Mouse (Mus musculus): Measurements from ENCODE around the gene Pitpnc1. TPM values are rescaled to one million over a fixed set of nuclear protein-coding genes. Genes with fewer than 3 reads are reported as not detected.
A peak's percentile ranks its signal among the peaks of the same experiment; 100 is the strongest.

Gene Pitpnc1
- polyA plus RNA-seq, 1 experiment: 0.25 TPM

- Histone ChIP-seq H3K79me3 (ENCODE audit: low read depth) (no peaks in the 10 kb centered on the region), H3K27me3 (ENCODE audit: control insufficient read depth, insufficient read depth, insufficient read length) (peaks cover 18% of the 10 kb centered on the region), H3ac (ENCODE audit: control insufficient read depth, insufficient read length, low read depth) (no peak overlapping the region), H3K4me3 (ENCODE audit: insufficient read depth, poor library complexity, severe bottlenecking) (no peak overlapping the region), H3K36me3 (ENCODE audit: control insufficient read depth, insufficient read depth) (no peaks in the 10 kb centered on the region), H3K79me2 (ENCODE audit: control insufficient read depth, insufficient read depth) (no peaks in the 10 kb centered on the region)
- TF ChIP-seq USF1 (IDR thresholded peaks at IDR 0.05; ENCODE audit: low read depth) (no peak), MYOG (IDR thresholded peaks at IDR 0.05; ENCODE audit: control insufficient read depth, extremely low read depth, insufficient read length) (no peak)
Measured at GRCm38 (mm10) chr11:107283632-107284031, 186.9 kb downstream of the Pitpnc1 start.

- H3ac ChIP-seq (ENCODE audit: control insufficient read depth, insufficient read length, low read depth): no peak overlapping the region
- no peak overlapping the region for H3K4me3 ChIP-seq (ENCODE audit: insufficient read depth, poor library complexity, severe bottlenecking)
- no peaks in the 10 kb centered on the region for H3K79me3 ChIP-seq (ENCODE audit: low read depth)
- H3K36me3 ChIP-seq (ENCODE audit: control insufficient read depth, insufficient read depth): no peaks in the 10 kb centered on the region
- H3K27me3 ChIP-seq (ENCODE audit: control insufficient read depth, insufficient read depth, insufficient read length): peaks cover 26% of the 10 kb centered on the region
- TF ChIP-seq CTCF (IDR thresholded peaks at IDR 0.05; ENCODE audit: control insufficient read depth, insufficient read depth, insufficient read length): no peak
- no peak for TF ChIP-seq MAX (IDR thresholded peaks at IDR 0.05)
- no peak for TF ChIP-seq MYOG (IDR thresholded peaks at IDR 0.05; ENCODE audit: control insufficient read depth, extremely low read depth, insufficient read length)
- TF ChIP-seq MYOD1 (IDR thresholded peaks at IDR 0.05; ENCODE audit: control insufficient read depth, insufficient read length, low read depth): no peak
- TF ChIP-seq CEBPB (IDR thresholded peaks at IDR 0.05; ENCODE audit: low read depth): no peak
- no peak for TF ChIP-seq FOSL1 (IDR thresholded peaks at IDR 0.05; ENCODE audit: insufficient read depth, low read length, poor library complexity, severe bottlenecking)
- no peak for TF ChIP-seq USF1 (IDR thresholded peaks at IDR 0.05; ENCODE audit: low read depth)
- no peaks in the 10 kb centered on the region for H3K79me2 ChIP-seq (ENCODE audit: control insufficient read depth, insufficient read depth)
Measured at GRCm38 (mm10) chr11:107282481-107282880, 188.0 kb downstream of the Pitpnc1 start.

- H3K79me2 ChIP-seq (ENCODE audit: control insufficient read depth, insufficient read depth): no peaks in the 10 kb centered on the region
- no peaks in the 10 kb centered on the region for H3K36me3 ChIP-seq (ENCODE audit: control insufficient read depth, insufficient read depth)
- no peaks in the 10 kb centered on the region for H3K79me3 ChIP-seq (ENCODE audit: low read depth)
- TF ChIP-seq CEBPB (IDR thresholded peaks at IDR 0.05; ENCODE audit: low read depth): no peak
- H3K4me3 ChIP-seq (ENCODE audit: insufficient read depth, poor library complexity, severe bottlenecking): no peak overlapping the region
- peaks cover 38% of the 10 kb centered on the region for H3K27me3 ChIP-seq (ENCODE audit: control insufficient read depth, insufficient read depth, insufficient read length)
- H3ac ChIP-seq (ENCODE audit: control insufficient read depth, insufficient read length, low read depth): no peak overlapping the region
Measured at GRCm38 (mm10) chr11:107279258-107279657, 191.2 kb downstream of the Pitpnc1 start.

- Histone ChIP-seq H3K4me3 (ENCODE audit: insufficient read depth, poor library complexity, severe bottlenecking) (no peak overlapping the region), H3ac (ENCODE audit: control insufficient read depth, insufficient read length, low read depth) (no peak overlapping the region), H3K36me3 (ENCODE audit: control insufficient read depth, insufficient read depth) (no peaks in the 10 kb centered on the region), H3K27me3 (ENCODE audit: control insufficient read depth, insufficient read depth, insufficient read length) (peaks cover 37% of the 10 kb centered on the region), H3K79me3 (ENCODE audit: low read depth) (no peaks in the 10 kb centered on the region), H3K79me2 (ENCODE audit: control insufficient read depth, insufficient read depth) (no peaks in the 10 kb centered on the region)
- no peak for TF ChIP-seq MYOD1 (IDR thresholded peaks at IDR 0.05; ENCODE audit: control insufficient read depth, insufficient read length, low read depth)
- TF ChIP-seq CTCF (IDR thresholded peaks at IDR 0.05; ENCODE audit: control insufficient read depth, insufficient read depth, insufficient read length): no peak
- no peak for TF ChIP-seq MAX (IDR thresholded peaks at IDR 0.05)
- no peak for TF ChIP-seq CEBPB (IDR thresholded peaks at IDR 0.05; ENCODE audit: low read depth)
- TF ChIP-seq FOSL1 (IDR thresholded peaks at IDR 0.05; ENCODE audit: insufficient read depth, low read length, poor library complexity, severe bottlenecking): no peak
- no peak for TF ChIP-seq MYOG (IDR thresholded peaks at IDR 0.05; ENCODE audit: control insufficient read depth, extremely low read depth, insufficient read length)
- no peak for TF ChIP-seq USF1 (IDR thresholded peaks at IDR 0.05; ENCODE audit: low read depth)
Measured at GRCm38 (mm10) chr11:107276898-107277297, 193.6 kb downstream of the Pitpnc1 start.

- no peak for TF ChIP-seq CEBPB (IDR thresholded peaks at IDR 0.05; ENCODE audit: low read depth)
- no peak for TF ChIP-seq MYOG (IDR thresholded peaks at IDR 0.05; ENCODE audit: control insufficient read depth, extremely low read depth, insufficient read length)
- no peak for TF ChIP-seq MAX (IDR thresholded peaks at IDR 0.05)
- no peak for TF ChIP-seq MYOD1 (IDR thresholded peaks at IDR 0.05; ENCODE audit: control insufficient read depth, insufficient read length, low read depth)
- no peak for TF ChIP-seq CTCF (IDR thresholded peaks at IDR 0.05; ENCODE audit: control insufficient read depth, insufficient read depth, insufficient read length)
- no peak for TF ChIP-seq USF1 (IDR thresholded peaks at IDR 0.05; ENCODE audit: low read depth)
- TF ChIP-seq FOSL1 (IDR thresholded peaks at IDR 0.05; ENCODE audit: insufficient read depth, low read length, poor library complexity, severe bottlenecking): no peak
- Histone ChIP-seq H3K4me3 (ENCODE audit: insufficient read depth, poor library complexity, severe bottlenecking) (no peak overlapping the region), H3K79me2 (ENCODE audit: control insufficient read depth, insufficient read depth) (no peaks in the 10 kb centered on the region), H3K27me3 (ENCODE audit: control insufficient read depth, insufficient read depth, insufficient read length) (peaks cover 35% of the 10 kb centered on the region), H3ac (ENCODE audit: control insufficient read depth, insufficient read length, low read depth) (no peak overlapping the region), H3K36me3 (ENCODE audit: control insufficient read depth, insufficient read depth) (no peaks in the 10 kb centered on the region), H3K79me3 (ENCODE audit: low read depth) (no peaks in the 10 kb centered on the region)
Measured at GRCm38 (mm10) chr11:107276337-107276736, 194.2 kb downstream of the Pitpnc1 start.

GRCm38 (mm10) chr11:107275902-107276301 lies 194.6 kb downstream of the Pitpnc1 start:
- Histone ChIP-seq H3ac (ENCODE audit: control insufficient read depth, insufficient read length, low read depth) (no peak overlapping the region), H3K36me3 (ENCODE audit: control insufficient read depth, insufficient read depth) (no peaks in the 10 kb centered on the region), H3K79me3 (ENCODE audit: low read depth) (no peaks in the 10 kb centered on the region), H3K4me3 (ENCODE audit: insufficient read depth, poor library complexity, severe bottlenecking) (no peak overlapping the region), H3K27me3 (ENCODE audit: control insufficient read depth, insufficient read depth, insufficient read length) (peaks cover 33% of the 10 kb centered on the region), H3K79me2 (ENCODE audit: control insufficient read depth, insufficient read depth) (no peaks in the 10 kb centered on the region)
- TF ChIP-seq USF1 (IDR thresholded peaks at IDR 0.05; ENCODE audit: low read depth) (no peak), MAX (IDR thresholded peaks at IDR 0.05) (no peak), CTCF (IDR thresholded peaks at IDR 0.05; ENCODE audit: control insufficient read depth, insufficient read depth, insufficient read length) (peak; percentile 2)

All from C2C12 (cell line).